ENCODE assay signal across 16 mouse cellular contexts in the genomic region with DNA sequence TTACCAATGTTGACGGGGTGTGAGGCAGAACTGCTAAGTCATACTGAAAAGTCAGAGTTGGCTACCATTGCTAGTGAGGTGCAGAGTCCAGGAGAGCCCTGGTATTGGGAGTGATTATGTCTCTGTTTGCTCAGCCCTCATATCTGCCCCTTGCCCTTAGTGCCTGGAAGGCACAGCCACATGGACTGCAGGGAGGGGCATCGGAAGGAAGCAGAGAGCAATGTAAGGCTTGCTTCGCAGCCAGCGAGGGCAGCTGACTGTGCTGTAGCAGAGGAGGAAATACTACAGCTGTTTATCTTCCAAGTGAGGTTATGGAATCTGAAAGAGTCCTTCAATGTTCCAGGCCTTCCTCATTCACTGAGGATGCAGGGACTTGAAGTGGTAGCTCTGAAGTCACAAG. TPM values are rescaled to one million over a fixed set of nuclear protein-coding genes. Genes with fewer than 3 reads are reported as not detected.
DNase-seq lines count a peak whose midpoint lies in the region; ATAC-seq and TF ChIP-seq lines count a peak whose summit lies in the region.
"Had no signal": no experiment of that assay in that cellular context is flagged by ENCODE, and none has a peak within 500 bp of the region (broad histone marks: within the 10 kb centered on the region; RNA-seq: fewer than 3 reads in every experiment).

No protein-coding gene starts in this region.

- H3K4me3 ChIP-seq in limb, embryonic 15.5 days = no peak overlapping the region
- no peak overlapping the region for H3K4me3 ChIP-seq in limb, embryonic 10.5 days
- no peak overlapping the region for H3K4me3 ChIP-seq in intestine, embryonic 16.5 days (ENCODE audit: low read length)
- H3K4me3 ChIP-seq in liver, postnatal 0 days (ENCODE audit: low read depth, low read length) = no peak overlapping the region
- H3K4me3 ChIP-seq: erythroblast, embryonic 14.5 days; heart, adult 2 months; left cerebral cortex, adult 2 months had no signal

- H3K9ac ChIP-seq in limb, embryonic 15.5 days = no peak overlapping the region
- H3K9ac ChIP-seq in intestine, embryonic 16.5 days (ENCODE audit: low read depth, low read length) = no peak overlapping the region
- no peak overlapping the region for H3K9ac ChIP-seq in liver, postnatal 0 days (replicated peaks)
- H3K9ac ChIP-seq: lung, embryonic 14.5 days had no signal

- H3K27me3 ChIP-seq in limb, embryonic 15.5 days = no peaks in the 10 kb centered on the region
- no peaks in the 10 kb centered on the region for H3K27me3 ChIP-seq in limb, embryonic 10.5 days (ENCODE audit: low read depth, poor library complexity, severe bottlenecking)
- H3K27me3 ChIP-seq in intestine, embryonic 16.5 days (replicated peaks; ENCODE audit: control insufficient read depth, insufficient read depth, low read length) = no peaks in the 10 kb centered on the region
- H3K27me3 ChIP-seq in liver, postnatal 0 days (ENCODE audit: insufficient read depth, low read length) = no peaks in the 10 kb centered on the region

- H3K36me3 ChIP-seq in limb, embryonic 15.5 days = peaks cover 59% of the 10 kb centered on the region
- H3K36me3 ChIP-seq in limb, embryonic 10.5 days = peaks cover 91% of the 10 kb centered on the region
- H3K36me3 ChIP-seq in intestine, embryonic 16.5 days (ENCODE audit: control insufficient read depth, insufficient read depth, low read length) = 0 out of 2 replicates have a peak, but pooled peaks cover 8% of the 10 kb centered on the region
- H3K36me3 ChIP-seq in liver, postnatal 0 days (replicated peaks; ENCODE audit: insufficient read depth, low read length) = peaks cover 28% of the 10 kb centered on the region

- no peaks in the 10 kb centered on the region for H3K4me1 ChIP-seq in limb, embryonic 15.5 days
- H3K4me1 ChIP-seq in limb, embryonic 10.5 days = no peaks in the 10 kb centered on the region
- peaks cover 6% of the 10 kb centered on the region for H3K4me1 ChIP-seq in intestine, embryonic 16.5 days (ENCODE audit: control insufficient read depth, insufficient read depth, low read length)
- H3K4me1 ChIP-seq in liver, postnatal 0 days (ENCODE audit: insufficient read depth) = peaks cover 17% of the 10 kb centered on the region

- no peak overlapping the region for H3K4me2 ChIP-seq in limb, embryonic 15.5 days
- H3K4me2 ChIP-seq in intestine, embryonic 16.5 days (ENCODE audit: low read depth, low read length) = no peak overlapping the region
- no peak overlapping the region for H3K4me2 ChIP-seq in liver, postnatal 0 days (ENCODE audit: low read depth, low read length)
- H3K4me2 ChIP-seq: lung, embryonic 14.5 days had no signal

- ATAC-seq in limb, embryonic 15.5 days (ENCODE audit: insufficient number of reproducible peaks, low FRiP score, low TSS enrichment, low read depth) = no peak
- ATAC-seq in intestine, embryonic 16.5 days = peak; percentile 98
- ATAC-seq in liver, postnatal 0 days = peak; percentile 98
- ATAC-seq: inflammation-experienced regulatory T-cells, adult 6 months had no signal

- TF ChIP-seq CTCF in liver, postnatal 0 days (IDR thresholded peaks at IDR 0.05; ENCODE audit: low read depth) = no peak

- H3K27ac ChIP-seq in limb, embryonic 15.5 days = 0 out of 2 replicates have a peak overlapping the region, but pooled peaks have one; percentile 2
- no peak overlapping the region for H3K27ac ChIP-seq in limb, embryonic 10.5 days
- peak overlapping the region; percentile 92 for H3K27ac ChIP-seq in intestine, embryonic 16.5 days (ENCODE audit: low read length)
- H3K27ac ChIP-seq in liver, postnatal 0 days (ENCODE audit: low read depth) = peak overlapping the region; percentile 93
- H3K27ac ChIP-seq: heart, adult 2 months; left cerebral cortex, adult 2 months had no signal

- WGBS in limb, embryonic 15.5 days = 80% methylated on average over 4 of the region's 4 CpGs
- 93% methylated on average over 4 of the region's 4 CpGs for WGBS in limb, embryonic 10.5 days
- 62% methylated on average over 4 of the region's 4 CpGs for WGBS in intestine, embryonic 16.5 days
- 50% methylated on average over 4 of the region's 4 CpGs for WGBS in liver, postnatal 0 days (ENCODE audit: insufficient replicate concordance)

- no peak for DNase-seq in limb, embryonic 10.5 days (ENCODE audit: low spot score)
- DNase-seq in kidney, postnatal 14 days = peak; percentile 32
- DNase-seq in liver, postnatal 0 days = peak; percentile 49
- no peak for DNase-seq in right cerebral cortex, postnatal 14 days
- DNase-seq in spleen, postnatal 36 days (ENCODE audit: low spot score in 2 of 2) = no peak
- no peak for DNase-seq in embryo, embryonic 9.5 days (ENCODE audit: extremely low spot score)
- DNase-seq: adrenal gland, postnatal 10 days; heart, adult 2 months; lung, embryonic 14.5 days had no signal

- TF ChIP-seq EP300 in liver, postnatal 0 days (IDR thresholded peaks at IDR 0.05; ENCODE audit: low read depth) = peak; percentile 65; the same call in 1 of the 2 replicates

- H3K9me3 ChIP-seq in limb, embryonic 15.5 days = no peaks in the 10 kb centered on the region
- no peaks in the 10 kb centered on the region for H3K9me3 ChIP-seq in limb, embryonic 10.5 days (replicated peaks)
- H3K9me3 ChIP-seq in intestine, embryonic 16.5 days (ENCODE audit: control insufficient read depth, low read length) = no peaks in the 10 kb centered on the region
- no peaks in the 10 kb centered on the region for H3K9me3 ChIP-seq in liver, postnatal 0 days (ENCODE audit: low read length)

RNA-seq across cellular contexts. Expression of gene Ccdc58, which starts 16.4 kb away (rescaled TPM):
- 80.8 and 85.0 TPM in 2 replicates for polyA plus RNA-seq in limb, embryonic 15.5 days (2015; fragmentation: Nextera tagmentation; extraction: Ambion mirVana)
- polyA plus RNA-seq in limb, embryonic 10.5 days (2016; fragmentation: Nextera tagmentation; extraction: Ambion mirVana) = 107 and 125 TPM in 2 replicates
- polyA plus RNA-seq in intestine, embryonic 16.5 days (2015; fragmentation: Nextera tagmentation; extraction: Ambion mirVana) = 104 and 121 TPM in 2 replicates
- 54.6 and 58.9 TPM in 2 replicates for polyA plus RNA-seq in liver, postnatal 0 days (2015; fragmentation: Nextera tagmentation; extraction: Ambion mirVana)

RNA-seq across cellular contexts. Expression of gene Fam162a, which starts 16.5 kb away (rescaled TPM):
- polyA plus RNA-seq in limb, embryonic 15.5 days (2015; fragmentation: Nextera tagmentation; extraction: Ambion mirVana) = 729 and 794 TPM in 2 replicates
- 353 and 424 TPM in 2 replicates for polyA plus RNA-seq in limb, embryonic 10.5 days (2016; fragmentation: Nextera tagmentation; extraction: Ambion mirVana)
- 513 and 517 TPM in 2 replicates for polyA plus RNA-seq in intestine, embryonic 16.5 days (2015; fragmentation: Nextera tagmentation; extraction: Ambion mirVana)
- polyA plus RNA-seq in liver, postnatal 0 days (2015; fragmentation: Nextera tagmentation; extraction: Ambion mirVana) = 176 and 193 TPM in 2 replicates

RNA-seq across cellular contexts. Expression of gene Csta1, which starts 43.2 kb away (rescaled TPM):
- 11.5 and 12.5 TPM in 2 replicates for polyA plus RNA-seq in limb, embryonic 15.5 days (2015; fragmentation: Nextera tagmentation; extraction: Ambion mirVana)
- 0.13 TPM in 1 of 2 replicates, not detected in the other for polyA plus RNA-seq in limb, embryonic 10.5 days (2016; fragmentation: Nextera tagmentation; extraction: Ambion mirVana)
- polyA plus RNA-seq in intestine, embryonic 16.5 days (2015; fragmentation: Nextera tagmentation; extraction: Ambion mirVana) = not detected in 2 replicates
- polyA plus RNA-seq in liver, postnatal 0 days (2015; fragmentation: Nextera tagmentation; extraction: Ambion mirVana) = not detected in 2 replicates
- polyA plus RNA-seq: erythroblast, embryonic 14.5 days; heart, adult 2 months; lung, embryonic 14.5 days; midbrain, postnatal 0 days; testis, adult 2 months had no signal

RNA-seq across cellular contexts. Expression of gene Wdr5b, which starts 46.9 kb away (rescaled TPM):
- polyA plus RNA-seq in limb, embryonic 15.5 days (2015; fragmentation: Nextera tagmentation; extraction: Ambion mirVana) = 9.7 and 10.6 TPM in 2 replicates
- polyA plus RNA-seq in limb, embryonic 10.5 days (2016; fragmentation: Nextera tagmentation; extraction: Ambion mirVana) = 5.0 and 8.3 TPM in 2 replicates
- polyA plus RNA-seq in intestine, embryonic 16.5 days (2015; fragmentation: Nextera tagmentation; extraction: Ambion mirVana) = 5.7 and 5.9 TPM in 2 replicates
- 2.2 TPM in 2 replicates for polyA plus RNA-seq in liver, postnatal 0 days (2015; fragmentation: Nextera tagmentation; extraction: Ambion mirVana)

Comparison
In these comparisons a context has a peak if more than half of its experiments do, and no peak if none do; other contexts are left out.
1. RNA of gene Csta1, which starts 43.2 kb away (polyA plus RNA-seq): 11.5 to 12.5 TPM in limb, embryonic 15.5 days; 0.13 TPM in limb, embryonic 10.5 days, not detected in liver, postnatal 0 days and not detected in intestine, embryonic 16.5 days; every median in the first group is over 10 times any median in the second.
2. DNase-seq: peak in kidney, postnatal 14 days (single experiment) and liver, postnatal 0 days (single experiment); none in limb, embryonic 10.5 days (single experiment), right cerebral cortex, postnatal 14 days (single experiment), spleen, postnatal 36 days (0 of 2) and embryo, embryonic 9.5 days (single experiment).